Mouse (Mus musculus) midbrain, embryonic 14.5 days (tissue): Measurements from ENCODE around the gene Vil1. TPM values are rescaled to one million over a fixed set of nuclear protein-coding genes. Genes with fewer than 3 reads are reported as not detected.

Experiments
- ATAC-seq: fragments of 200-750 bp; cut with Nextera tagmentation; 2 replicates; pipeline ENCODE4 v1.8.0; 2017; ENCODE audit warnings: moderate number of reproducible peaks, moderate library complexity; ENCODE audit not compliant: low FRiP score, low TSS enrichment
- DNase-seq: peaks from one replicate; pipeline ENCODE4 v3.0.0-alpha.2; 2015
- H3K27ac ChIP-seq: fragments of 300-500 bp; sonication (generic); replicated peaks from 2 replicates; pipeline ENCODE4 v1.5.1; 2014; ENCODE audit warnings: mild to moderate bottlenecking, low read depth, low read length, moderate library complexity
- H3K27me3 ChIP-seq: fragments of 300-500 bp; sonication (generic); 2 replicates; pipeline ENCODE4 v1.6.1; 2014; ENCODE audit warnings: low read length, control low read depth, mixed read lengths; ENCODE audit not compliant: control insufficient read depth, insufficient read depth
- H3K36me3 ChIP-seq: fragments of 300-500 bp; sonication (generic); 2 replicates; pipeline ENCODE4 v1.6.1; 2014; ENCODE audit warnings: low read length, control low read depth; ENCODE audit not compliant: control insufficient read depth, insufficient read depth
- H3K4me1 ChIP-seq: fragments of 300-500 bp; sonication (generic); 2 replicates; pipeline ENCODE4 v1.6.1; 2014; ENCODE audit warnings: mild to moderate bottlenecking, antibody characterized with exemption, low read length, control low read depth; ENCODE audit not compliant: control insufficient read depth, insufficient read depth
- H3K4me2 ChIP-seq: fragments of 300-500 bp; sonication (generic); 2 replicates; pipeline ENCODE4 v1.6.1; 2014; ENCODE audit warnings: mild to moderate bottlenecking, low read length, moderate library complexity
- H3K4me3 ChIP-seq: fragments of 300-500 bp; sonication (generic); replicated peaks from 2 replicates; pipeline ENCODE4 v1.5.1; 2014; ENCODE audit warnings: low read depth, low read length
- H3K9ac ChIP-seq: fragments of 300-500 bp; sonication (generic); replicated peaks from 2 replicates; pipeline ENCODE4 v1.6.1; 2014; ENCODE audit warnings: mild to moderate bottlenecking, low read length, moderate library complexity
- H3K9me3 ChIP-seq: fragments of 300-500 bp; sonication (generic); 2 replicates; pipeline ENCODE4 v1.6.1; 2016; ENCODE audit warnings: low read length, control low read depth, mixed read lengths; ENCODE audit not compliant: control insufficient read depth
- WGBS: fragments of 180-500 bp; shearing (Covaris S2); extraction: QIAGEN DNeasy Blood & Tissue Kit; methylation state at CpG from one replicate; pipeline ENCODE4 v1.1.7; 2014; 5-methylcytosine and 5-hydroxymethylcytosine counted together
- polyA plus RNA-seq: library from polyadenylated mRNA; unstranded; fragments of >200 nt; fragmentation: Nextera tagmentation; extraction: Ambion mirVana; gene quantifications from 2 replicates; pipeline ENCODE4 v1.2.1, GENCODE M21; 2014

Gene Vil1
- polyA plus RNA-seq, 1 experiment from 2014 or later, result 0.30 TPM

DNA sequence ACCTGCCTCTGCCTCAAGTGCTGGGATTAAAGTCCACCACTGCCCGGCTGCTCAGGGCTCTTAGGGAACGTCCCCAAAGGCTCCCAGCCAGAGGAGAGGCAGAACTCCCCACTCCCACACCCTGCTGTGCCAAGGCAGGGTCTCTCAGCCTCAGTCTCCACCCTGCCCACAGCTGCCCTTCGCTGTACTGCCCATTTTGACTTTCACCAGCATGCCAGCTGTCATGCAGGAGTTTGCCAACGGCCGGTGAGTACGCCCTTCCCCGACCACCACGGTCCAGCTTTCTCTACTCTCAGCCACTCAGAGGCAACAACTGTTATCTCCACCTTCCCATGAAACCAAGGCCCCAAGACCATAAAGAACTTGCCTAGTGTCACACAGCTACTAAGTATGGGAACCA, 24.7 kb upstream of the Vil1 start:
- no peak for ATAC-seq
- Histone ChIP-seq H3K9ac (no peak overlapping the region), H3K4me1 (no peaks in the 10 kb centered on the region), H3K4me2 (no peak overlapping the region), H3K4me3 (no peak overlapping the region), H3K9me3 (no peaks in the 10 kb centered on the region), H3K36me3 (no peaks in the 10 kb centered on the region), H3K27me3 (no peaks in the 10 kb centered on the region; the same call in 1 of the 2 replicates), H3K27ac (no peak overlapping the region)
- DNase-seq, result no peak
- WGBS, result 84% methylated on average over 8 of the region's 8 CpGs

DNA sequence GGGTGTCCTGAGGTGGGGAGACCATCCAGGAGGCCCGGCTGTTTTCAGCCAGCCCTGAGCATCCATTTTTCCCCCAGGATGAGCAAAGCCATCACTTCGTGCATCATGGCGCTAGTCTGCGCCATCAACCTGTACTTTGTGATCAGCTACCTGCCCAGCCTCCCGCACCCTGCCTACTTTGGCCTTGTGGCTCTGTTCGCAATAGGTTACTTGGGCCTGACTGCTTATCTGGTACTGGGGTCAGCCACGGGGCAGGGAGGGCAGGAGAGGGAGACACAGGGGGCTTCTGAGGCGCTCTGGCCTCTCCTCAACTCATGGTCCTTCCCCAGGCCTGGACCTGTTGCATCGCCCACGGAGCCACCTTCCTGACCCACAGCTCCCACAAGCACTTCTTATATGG, 24.1 kb upstream of the Vil1 start:
- no peak overlapping the region for H3K4me3 ChIP-seq
- H3K9me3 ChIP-seq, result no peaks in the 10 kb centered on the region
- no peak for ATAC-seq
- no peaks in the 10 kb centered on the region for H3K4me1 ChIP-seq
- no peaks in the 10 kb centered on the region for H3K36me3 ChIP-seq
- H3K4me2 ChIP-seq, result no peak overlapping the region
- 94% methylated on average over 10 of the region's 10 CpGs for WGBS
- no peak overlapping the region for H3K27ac ChIP-seq
- no peak for DNase-seq
- peaks cover 1% of the 10 kb centered on the region; the same call in 1 of the 2 replicates for H3K27me3 ChIP-seq
- H3K9ac ChIP-seq, result no peak overlapping the region

DNA sequence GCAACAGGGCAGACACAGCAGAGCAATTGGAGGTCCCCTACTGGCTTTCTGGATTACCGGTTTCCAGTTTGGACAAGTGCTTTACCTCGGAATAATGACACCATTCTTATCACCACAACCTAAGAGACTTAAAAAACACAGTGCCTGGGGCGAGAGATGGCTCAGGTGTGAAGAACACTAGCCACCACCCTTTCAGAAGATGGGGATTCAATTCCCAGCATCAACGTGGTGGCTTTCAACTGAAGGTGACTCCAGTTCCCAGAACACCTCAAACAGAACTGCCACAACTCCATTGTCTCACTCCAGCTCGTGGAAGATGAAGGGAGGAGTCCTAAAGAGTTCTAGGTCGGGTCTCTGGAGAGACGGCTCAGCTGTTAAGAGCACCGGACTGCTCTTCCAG, 23.6 kb upstream of the Vil1 start:
- no peaks in the 10 kb centered on the region for H3K9me3 ChIP-seq
- 91% methylated on average over 8 of the region's 8 CpGs for WGBS
- H3K9ac ChIP-seq, result no peak overlapping the region
- H3K27ac ChIP-seq, result no peak overlapping the region
- H3K4me1 ChIP-seq, result no peaks in the 10 kb centered on the region
- DNase-seq, result no peak
- peaks cover 6% of the 10 kb centered on the region; the same call in 1 of the 2 replicates for H3K27me3 ChIP-seq
- no peak for ATAC-seq
- no peak overlapping the region for H3K4me2 ChIP-seq
- no peaks in the 10 kb centered on the region for H3K36me3 ChIP-seq
- no peak overlapping the region for H3K4me3 ChIP-seq

DNA sequence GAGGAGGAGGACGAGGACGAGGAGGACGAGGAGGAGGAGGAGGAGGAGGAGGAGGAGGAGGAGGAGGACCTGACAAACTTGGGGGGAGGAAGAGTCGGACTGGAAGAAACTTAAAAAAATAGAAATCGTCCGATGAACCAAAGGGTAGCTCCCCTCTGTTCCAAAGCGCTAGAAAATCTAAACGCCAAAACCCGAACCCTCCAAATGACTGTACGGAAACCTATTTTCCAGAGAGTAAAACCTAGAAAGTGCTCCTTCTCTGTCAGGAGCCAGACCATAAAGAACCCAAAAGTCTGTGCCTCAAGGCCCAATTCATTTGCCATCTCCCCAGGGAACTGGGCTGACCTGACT, 22.8 kb upstream of the Vil1 start:
- DNase-seq, result no peak
- H3K4me1 ChIP-seq, result no peaks in the 10 kb centered on the region
- peak overlapping the region; percentile 91 for H3K27ac ChIP-seq
- H3K36me3 ChIP-seq, result no peaks in the 10 kb centered on the region
- WGBS, result 64% methylated on average over 7 of the region's 10 CpGs
- no peak for ATAC-seq
- H3K27me3 ChIP-seq, result peaks cover 8% of the 10 kb centered on the region; the same call in 1 of the 2 replicates
- H3K4me2 ChIP-seq, result peak overlapping the region; percentile 74
- peak overlapping the region; percentile 55 for H3K4me3 ChIP-seq
- H3K9ac ChIP-seq, result peak overlapping the region; percentile 51
- H3K9me3 ChIP-seq, result no peaks in the 10 kb centered on the region

DNA sequence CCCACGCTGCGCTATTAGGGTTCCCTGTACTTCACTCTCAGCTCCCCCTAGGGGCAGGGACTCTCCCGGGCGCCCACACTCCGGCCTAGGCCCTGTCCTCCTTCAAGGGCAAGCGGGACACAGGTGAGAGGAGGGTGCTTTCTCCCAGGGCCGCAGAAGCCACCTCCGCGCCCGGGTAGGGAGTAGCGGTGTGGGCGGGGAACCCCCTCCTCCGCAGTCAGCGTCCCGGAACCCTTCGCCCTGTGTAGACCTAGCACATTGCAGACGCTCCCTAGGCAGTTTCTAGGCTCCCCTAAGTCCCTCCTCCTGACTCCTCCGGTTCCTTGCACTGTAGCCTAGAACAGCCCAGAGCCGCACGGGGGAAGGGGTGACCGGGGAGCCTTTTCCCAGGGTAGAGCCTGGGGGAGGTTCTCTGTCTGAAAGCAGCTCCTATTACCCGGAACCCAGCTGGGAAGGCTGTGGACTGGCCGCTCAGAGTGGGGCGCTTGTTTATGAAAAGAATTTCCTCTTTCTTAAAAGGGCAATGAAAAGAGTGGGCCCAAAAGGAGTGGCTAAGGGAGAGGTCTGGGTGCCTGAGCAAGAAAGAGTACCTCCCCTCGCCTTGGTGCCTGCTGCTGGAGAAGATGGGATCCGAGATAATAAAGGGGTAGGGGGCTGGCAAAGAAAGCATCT, 22.3 kb upstream of the Vil1 start:
- ATAC-seq, result peak; percentile 89

DNA sequence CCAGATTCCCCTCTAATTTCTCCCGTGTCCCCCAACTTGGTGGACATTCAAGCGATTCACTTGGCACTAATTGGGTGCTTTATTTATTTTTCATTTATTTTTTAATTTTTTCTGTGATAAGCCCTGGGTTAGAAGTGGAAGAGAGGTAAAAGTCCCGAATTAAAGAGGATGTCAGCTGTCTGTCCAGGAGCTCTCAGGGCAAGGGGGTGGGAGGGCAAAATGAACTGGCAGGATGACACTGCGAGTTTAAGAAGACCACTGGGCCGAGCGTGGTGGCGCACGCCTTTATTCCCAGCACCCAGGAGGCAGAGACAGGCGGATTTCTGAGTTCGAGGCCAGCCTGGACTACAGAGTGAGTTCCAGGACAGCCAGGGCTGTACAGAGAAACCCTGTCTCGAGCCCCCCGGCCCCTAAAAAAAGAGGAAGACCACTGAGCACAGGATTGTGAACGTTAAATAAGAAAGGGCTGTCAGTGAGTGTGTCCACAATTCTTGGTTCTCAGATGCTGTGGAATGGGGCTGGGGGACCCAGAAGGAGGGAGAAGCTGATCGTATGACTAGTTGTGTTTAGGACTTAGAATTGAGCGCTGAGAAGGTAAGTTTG, 21.7 kb upstream of the Vil1 start:
- no peak overlapping the region; the same call in 1 of the 2 replicates for H3K27ac ChIP-seq
- WGBS, result 48% methylated on average over 15 of the region's 15 CpGs
- no peak overlapping the region; the same call in 1 of the 2 replicates for H3K4me3 ChIP-seq
- peaks cover 8% of the 10 kb centered on the region; the same call in 1 of the 2 replicates for H3K27me3 ChIP-seq
- peak overlapping the region; percentile 74 for H3K4me2 ChIP-seq
- H3K4me1 ChIP-seq, result peaks cover 6% of the 10 kb centered on the region
- DNase-seq (no peak), ATAC-seq (no peak)
- no peak overlapping the region for H3K9ac ChIP-seq
- H3K9me3 ChIP-seq, result no peaks in the 10 kb centered on the region
- H3K36me3 ChIP-seq, result no peaks in the 10 kb centered on the region

More for the DNA sequence above, 22.3 kb upstream of the Vil1 start:
- peak; percentile 96 for DNase-seq
- peak overlapping the region; percentile 91 for H3K27ac ChIP-seq
- under 1% methylated on average over 26 of the region's 26 CpGs for WGBS
- no peaks in the 10 kb centered on the region for H3K9me3 ChIP-seq
- peak overlapping the region; percentile 51 for H3K9ac ChIP-seq
- peak overlapping the region; percentile 55 for H3K4me3 ChIP-seq
- no peaks in the 10 kb centered on the region for H3K4me1 ChIP-seq
- peak overlapping the region; percentile 74 for H3K4me2 ChIP-seq
- H3K36me3 ChIP-seq, result no peaks in the 10 kb centered on the region
- H3K27me3 ChIP-seq, result peaks cover 8% of the 10 kb centered on the region; the same call in 1 of the 2 replicates

DNA sequence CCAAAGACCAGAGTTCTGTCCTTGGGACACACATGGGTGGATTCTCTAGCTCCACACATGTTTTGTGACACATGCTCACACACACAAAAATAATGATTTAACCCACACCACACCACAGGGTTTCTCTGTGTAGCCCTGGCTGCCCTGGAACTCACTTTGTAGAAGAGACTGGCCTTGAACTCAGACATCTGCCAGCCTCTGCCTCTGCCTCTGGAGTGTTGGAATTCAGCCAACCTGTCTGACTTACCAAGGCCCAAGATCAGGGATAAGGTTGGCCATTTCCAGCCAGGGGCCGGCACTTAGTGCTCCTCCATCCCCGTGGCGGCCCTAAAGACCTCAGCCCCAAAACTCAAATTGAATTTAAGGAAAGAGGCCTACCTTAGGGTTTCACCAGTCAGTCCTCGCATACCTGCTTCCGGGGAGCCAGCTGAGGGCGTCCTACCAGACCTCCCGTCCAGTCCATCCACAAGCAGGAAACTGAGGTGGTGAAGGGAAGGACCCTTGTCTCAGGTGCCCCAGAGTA, 20.7 kb upstream of the Vil1 start:
- no peak overlapping the region for H3K9ac ChIP-seq
- H3K4me3 ChIP-seq, result no peak overlapping the region
- peaks cover 8% of the 10 kb centered on the region; the same call in 1 of the 2 replicates for H3K27me3 ChIP-seq
- no peak overlapping the region for H3K27ac ChIP-seq
- H3K36me3 ChIP-seq, result no peaks in the 10 kb centered on the region
- no peak overlapping the region for H3K4me2 ChIP-seq
- no peak for ATAC-seq
- DNase-seq, result no peak
- H3K9me3 ChIP-seq, result no peaks in the 10 kb centered on the region
- H3K4me1 ChIP-seq, result peaks cover 12% of the 10 kb centered on the region
- WGBS, result 74% methylated on average over 7 of the region's 7 CpGs

DNA sequence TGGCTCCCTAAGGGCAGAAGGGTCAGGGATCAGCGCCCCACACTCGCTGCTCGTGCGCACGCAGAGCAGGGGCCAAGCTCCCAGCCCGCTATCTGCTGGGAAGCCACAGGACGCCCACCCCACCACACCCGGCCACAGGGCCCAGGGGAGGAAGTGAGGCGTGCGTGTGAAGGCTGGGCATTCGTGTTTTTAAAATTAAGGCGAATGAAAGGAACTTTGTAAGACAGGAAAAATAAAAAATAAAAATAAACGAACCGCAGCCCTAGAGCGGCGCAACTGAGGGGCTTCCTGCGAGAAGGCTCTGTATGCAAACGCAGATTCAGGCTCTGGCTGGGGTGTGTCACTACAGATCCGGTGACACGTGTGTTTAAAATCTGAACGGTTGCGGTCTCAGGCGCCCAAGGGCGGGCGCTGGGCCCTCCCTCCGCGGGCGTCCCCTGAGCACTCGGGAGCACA, 19.3 kb upstream of the Vil1 start:
- H3K9ac ChIP-seq, result no peak overlapping the region; the same call in 1 of the 2 replicates
- H3K4me2 ChIP-seq, result peak overlapping the region; percentile 39
- H3K36me3 ChIP-seq, result peaks cover 7% of the 10 kb centered on the region
- DNase-seq (peak; percentile 32), ATAC-seq (no peak)
- peaks cover 12% of the 10 kb centered on the region for H3K4me1 ChIP-seq
- no peaks in the 10 kb centered on the region for H3K9me3 ChIP-seq
- H3K4me3 ChIP-seq, result peak overlapping the region; percentile 12; the same call in 1 of the 2 replicates
- WGBS, result 5% methylated on average over 29 of the region's 29 CpGs
- H3K27ac ChIP-seq, result no peak overlapping the region
- peaks cover 8% of the 10 kb centered on the region; the same call in 1 of the 2 replicates for H3K27me3 ChIP-seq
